Mouse (Mus musculus) CH12.LX (cell line): ENCODE measurements around the gene Slc22a14.

Source experiments
- CTCF ChIP-seq, 2 experiments: IDR thresholded peaks in 1 of 2; conservative IDR thresholded peaks in 1 of 2; 2 replicates each; pipeline ENCODE4 v1.5.1; 2011 to 2012; ENCODE audit warnings: low read depth in 2 of 2, low read length in 2 of 2, improper control_type of control experiment in 1 of 2, inconsistent platforms in 1 of 2, mild to moderate bottlenecking in 1 of 2, moderate library complexity in 1 of 2
- ETS1 ChIP-seq: conservative IDR thresholded peaks from 2 replicates; pipeline ENCODE4 v1.6.1; 2012; ENCODE audit warnings: low read depth, mild to moderate bottlenecking, inconsistent platforms, low read length, improper control_type of control experiment, moderate library complexity
- HCFC1 ChIP-seq: IDR thresholded peaks from 2 replicates; pipeline ENCODE4 v1.6.1; 2012; ENCODE audit warnings: low read depth, mild to moderate bottlenecking, inconsistent platforms, low read length, improper control_type of control experiment
- MAX ChIP-seq: IDR thresholded peaks from 2 replicates; pipeline ENCODE4 v1.6.1; 2011; ENCODE audit warnings: low read length, improper control_type of control experiment
- POLR2A ChIP-seq: IDR thresholded peaks from 2 replicates; pipeline ENCODE4 v1.6.1; 2011; ENCODE audit warnings: low read depth, mild to moderate bottlenecking, improper control_type of control experiment, low read length
- POLR2AphosphoS2 ChIP-seq: IDR thresholded peaks from 2 replicates; pipeline ENCODE4 v1.6.1; 2011; ENCODE audit warnings: low read depth, low read length, improper control_type of control experiment
- TCF12 ChIP-seq: IDR thresholded peaks from 2 replicates; pipeline ENCODE4 v1.6.1; 2014; ENCODE audit warnings: low read depth, mild to moderate bottlenecking, inconsistent platforms, low read length, improper control_type of control experiment
- USF2 ChIP-seq: conservative IDR thresholded peaks from 2 replicates; pipeline ENCODE4 v1.6.1; 2011; ENCODE audit warnings: low read depth, low read length, improper control_type of control experiment
- ZNF384 ChIP-seq: IDR thresholded peaks from 2 replicates; pipeline ENCODE4 v1.6.1; 2012; ENCODE audit warnings: low read depth, low read length, improper control_type of control experiment, inconsistent platforms

DNA sequence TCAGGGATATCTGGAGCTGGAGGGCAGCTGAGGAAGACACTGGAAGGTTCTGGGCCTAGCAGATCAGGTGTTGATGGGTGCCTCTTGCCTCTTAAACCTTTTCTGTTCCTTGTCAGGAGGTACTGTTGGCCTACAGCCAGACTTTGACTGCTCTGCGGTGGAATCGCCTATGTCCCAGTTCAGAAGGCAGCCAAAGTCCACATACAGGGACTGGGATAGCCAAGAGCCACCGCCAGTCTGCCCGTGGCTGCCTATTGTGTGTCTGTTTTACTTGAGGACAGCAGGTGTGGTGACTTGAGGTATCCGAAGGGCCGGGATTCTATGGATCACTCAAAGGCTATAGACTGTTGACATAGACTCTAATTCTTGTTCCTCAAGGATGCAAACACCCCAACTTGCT is 199.8 kb downstream of the Slc22a14 start:
- TF ChIP-seq TCF12 (no peak), POLR2A (no peak), CTCF (conservative IDR thresholded peaks at IDR 0.05 in 1 of 2, IDR thresholded peaks at IDR 0.05 in 1 of 2; ENCODE audit: low read depth in 2 of 2, low read length in 2 of 2) (no peak), ETS1 (no peak), HCFC1 (no peak), MAX (no peak), POLR2AphosphoS2 (no peak), USF2 (no peak), ZNF384 (no peak)
